Mouse (Mus musculus): ENCODE measurements around the gene Adgrb3. TPM values are rescaled to one million over a fixed set of nuclear protein-coding genes. Genes with fewer than 3 reads are reported as not detected.

Adgrb3 gene
- 9.3 and 9.5 TPM in 2 replicates for polyA plus RNA-seq (2014; fragmentation: Nextera tagmentation; extraction: Ambion mirVana)

DNA sequence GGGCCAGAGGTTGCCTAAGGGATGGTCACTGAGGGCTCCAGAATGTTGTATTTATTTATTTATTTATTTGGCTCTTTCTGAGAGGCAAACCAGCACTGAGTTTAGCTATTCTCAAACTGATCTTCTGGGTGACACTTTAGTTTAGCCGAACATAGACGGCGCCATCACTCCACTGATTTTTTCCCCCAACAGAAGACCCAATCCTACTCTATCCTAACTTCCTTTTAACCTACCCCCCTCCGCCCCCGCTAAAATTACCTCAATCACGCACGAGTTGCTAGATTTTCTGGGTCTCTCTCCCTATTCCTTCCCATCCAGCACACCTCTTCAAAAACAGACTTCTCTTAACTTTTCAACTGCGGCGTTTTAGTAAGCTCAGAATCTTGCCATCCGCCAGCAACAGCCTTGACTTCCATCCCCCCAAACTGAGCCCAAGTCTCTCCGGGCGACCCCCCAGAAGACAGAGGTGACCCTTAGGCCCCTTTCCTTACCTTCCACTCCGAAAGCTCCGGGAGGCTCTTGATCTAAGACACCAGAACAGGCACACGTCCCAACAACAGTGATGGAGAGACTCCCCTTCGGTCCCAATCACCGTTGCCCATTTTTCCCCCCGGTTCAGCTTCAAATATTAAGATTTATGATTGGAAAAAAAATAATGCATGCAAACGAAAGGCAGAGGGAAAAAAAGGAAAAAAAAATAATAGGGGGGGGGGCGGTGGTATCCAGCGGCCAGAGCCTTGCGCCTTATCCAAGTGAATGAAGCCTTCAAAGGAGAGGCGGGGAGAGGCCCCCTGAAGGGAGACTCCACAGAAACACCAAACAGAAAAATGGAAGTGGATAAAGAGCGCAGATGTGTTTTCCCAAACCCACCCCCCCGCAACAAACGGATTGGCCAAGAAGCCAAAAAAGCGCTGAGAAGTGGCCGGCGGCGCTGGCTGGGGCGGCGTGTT is at the start of gene Adgrb3:
TSS of gene Adgrb3 (minus strand) at position 737 of the 950 bp plus-strand sequence.
- peak within 1 kb of the TSS; percentile 89 for H3K27ac ChIP-seq (ENCODE audit: low read depth, low read length)
- H3K9me3 ChIP-seq (ENCODE audit: control insufficient read depth, low read length): no peaks in the 10 kb centered on the region
- H3K4me2 ChIP-seq (ENCODE audit: low read depth, low read length, severe bottlenecking): peak within 1 kb of the TSS; percentile 68
- H3K9ac ChIP-seq (ENCODE audit: low read length): peak within 1 kb of the TSS; percentile 74
- H3K4me3 ChIP-seq (ENCODE audit: low read depth, low read length): peak within 1 kb of the TSS; percentile 58
- H3K4me1 ChIP-seq (replicated peaks; ENCODE audit: control insufficient read depth, insufficient read depth, low read length): peaks cover 5% of the 10 kb centered on the region; the same call in 1 of the 2 replicates
- H3K27me3 ChIP-seq (ENCODE audit: control insufficient read depth, insufficient read depth, low read length): no peaks in the 10 kb centered on the region
- under 1% methylated on average over 32 of the region's 32 CpGs for WGBS
- no peaks in the 10 kb centered on the region for H3K36me3 ChIP-seq (ENCODE audit: control insufficient read depth, insufficient read depth, low read length)
- peak; percentile 53 for ATAC-seq (replicated peaks; ENCODE audit: low FRiP score)
- DNase-seq (ENCODE audit: low spot score): peak; percentile 53

DNA sequence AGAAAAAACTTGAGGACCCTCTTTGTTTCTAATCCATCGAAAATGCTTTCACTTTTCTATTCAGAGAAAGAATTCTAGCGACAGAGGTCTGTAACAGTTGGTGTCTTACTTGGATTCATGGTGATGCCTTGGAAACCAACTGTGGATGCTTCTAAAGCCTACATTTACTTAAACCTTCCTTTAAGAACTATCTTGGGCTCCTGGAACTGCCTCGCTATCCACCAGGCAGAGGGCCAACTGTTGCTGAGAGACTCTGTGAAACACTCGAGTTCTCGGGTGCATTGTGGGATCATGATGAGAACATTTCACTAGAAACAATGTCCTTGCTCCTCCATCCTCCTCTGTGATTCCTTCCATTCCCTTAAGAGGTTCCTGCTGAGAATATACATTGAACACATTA is 48.0 kb upstream of the Adgrb3 start:
- H3K9me3 ChIP-seq (ENCODE audit: control insufficient read depth, low read length): no peaks in the 10 kb centered on the region
- no peak for ATAC-seq (replicated peaks; ENCODE audit: low FRiP score)
- H3K4me3 ChIP-seq (ENCODE audit: low read depth, low read length): no peak overlapping the region
- no peak for DNase-seq (ENCODE audit: low spot score)
- H3K9ac ChIP-seq (ENCODE audit: low read length): no peak overlapping the region
- no peaks in the 10 kb centered on the region for H3K36me3 ChIP-seq (ENCODE audit: control insufficient read depth, insufficient read depth, low read length)
- no peaks in the 10 kb centered on the region for H3K4me1 ChIP-seq (replicated peaks; ENCODE audit: control insufficient read depth, insufficient read depth, low read length)
- H3K27me3 ChIP-seq (ENCODE audit: control insufficient read depth, insufficient read depth, low read length): no peaks in the 10 kb centered on the region
- 92% methylated on average over 5 of the region's 5 CpGs for WGBS
- no peak overlapping the region for H3K27ac ChIP-seq (ENCODE audit: low read depth, low read length)
- no peak overlapping the region for H3K4me2 ChIP-seq (ENCODE audit: low read depth, low read length, severe bottlenecking)

GRCm38 (mm10) chr1:25857473-25857872 is 28.0 kb upstream of the Adgrb3 start:
- Histone ChIP-seq H3K4me1 (replicated peaks; ENCODE audit: control insufficient read depth, insufficient read depth, low read length) (no peaks in the 10 kb centered on the region), H3K9me3 (ENCODE audit: control insufficient read depth, low read length) (no peaks in the 10 kb centered on the region), H3K27me3 (ENCODE audit: control insufficient read depth, insufficient read depth, low read length) (no peaks in the 10 kb centered on the region), H3K4me2 (ENCODE audit: low read depth, low read length, severe bottlenecking) (no peak overlapping the region), H3K27ac (ENCODE audit: low read depth, low read length) (no peak overlapping the region), H3K4me3 (ENCODE audit: low read depth, low read length) (no peak overlapping the region), H3K36me3 (ENCODE audit: control insufficient read depth, insufficient read depth, low read length) (no peaks in the 10 kb centered on the region), H3K9ac (ENCODE audit: low read length) (no peak overlapping the region)
- DNase-seq (ENCODE audit: low spot score) (no peak), ATAC-seq (replicated peaks; ENCODE audit: low FRiP score) (no peak)
- 98% methylated on average over 2 of the region's 2 CpGs for WGBS

DNA sequence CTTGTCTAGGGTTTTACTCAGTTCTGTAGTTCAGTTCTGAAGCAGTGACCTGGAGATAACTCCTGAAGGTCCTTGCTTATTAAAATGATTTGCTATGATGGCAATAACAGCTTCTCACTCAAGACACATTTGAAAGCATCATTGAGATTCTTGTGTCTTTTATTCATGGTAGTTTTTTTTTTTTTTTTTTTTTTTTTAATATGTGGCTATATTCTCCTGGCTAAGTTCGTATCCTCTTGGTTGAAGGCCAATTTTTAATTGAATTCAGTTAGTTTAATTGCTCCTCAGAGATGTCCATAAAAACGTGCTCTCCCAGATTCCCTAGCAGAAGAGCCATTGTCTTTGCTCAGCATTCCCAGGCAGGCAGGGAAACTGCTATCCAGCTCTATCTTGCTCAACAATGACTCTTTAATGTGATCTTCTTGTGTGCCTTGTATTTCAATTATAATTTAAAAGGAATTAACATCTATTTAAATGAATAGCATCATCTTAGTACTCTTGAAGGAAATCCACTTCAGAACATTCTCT is 25.0 kb upstream of the Adgrb3 start:
- no peak overlapping the region for H3K9ac ChIP-seq (ENCODE audit: low read length)
- no peaks in the 10 kb centered on the region for H3K4me1 ChIP-seq (replicated peaks; ENCODE audit: control insufficient read depth, insufficient read depth, low read length)
- no peak overlapping the region for H3K4me3 ChIP-seq (ENCODE audit: low read depth, low read length)
- DNase-seq (ENCODE audit: low spot score): no peak
- no peaks in the 10 kb centered on the region for H3K9me3 ChIP-seq (ENCODE audit: control insufficient read depth, low read length)
- no peaks in the 10 kb centered on the region for H3K36me3 ChIP-seq (ENCODE audit: control insufficient read depth, insufficient read depth, low read length)
- no peak for ATAC-seq (replicated peaks; ENCODE audit: low FRiP score)
- no peak overlapping the region for H3K4me2 ChIP-seq (ENCODE audit: low read depth, low read length, severe bottlenecking)
- no peaks in the 10 kb centered on the region for H3K27me3 ChIP-seq (ENCODE audit: control insufficient read depth, insufficient read depth, low read length)
- 24% methylated on average over 2 of the region's 2 CpGs for WGBS
- no peak overlapping the region for H3K27ac ChIP-seq (ENCODE audit: low read depth, low read length)

- H3K27ac ChIP-seq (ENCODE audit: low read depth, low read length): no peak overlapping the region
- no peaks in the 10 kb centered on the region for H3K36me3 ChIP-seq (ENCODE audit: control insufficient read depth, insufficient read depth, low read length)
- 45% methylated on average over 6 of the region's 6 CpGs for WGBS
- H3K4me2 ChIP-seq (ENCODE audit: low read depth, low read length, severe bottlenecking): no peak overlapping the region
- H3K27me3 ChIP-seq (ENCODE audit: control insufficient read depth, insufficient read depth, low read length): no peaks in the 10 kb centered on the region
- no peak overlapping the region for H3K9ac ChIP-seq (ENCODE audit: low read length)
- H3K4me3 ChIP-seq (ENCODE audit: low read depth, low read length): no peak overlapping the region
- H3K9me3 ChIP-seq (ENCODE audit: control insufficient read depth, low read length): no peaks in the 10 kb centered on the region
- DNase-seq (ENCODE audit: low spot score) (no peak), ATAC-seq (replicated peaks; ENCODE audit: low FRiP score) (no peak)
- H3K4me1 ChIP-seq (replicated peaks; ENCODE audit: control insufficient read depth, insufficient read depth, low read length): peaks cover 3% of the 10 kb centered on the region; the same call in 1 of the 2 replicates
These were observed 2.8 kb upstream of the Adgrb3 start for GRCm38 (mm10) chr1:25832260-25832659.

DNA sequence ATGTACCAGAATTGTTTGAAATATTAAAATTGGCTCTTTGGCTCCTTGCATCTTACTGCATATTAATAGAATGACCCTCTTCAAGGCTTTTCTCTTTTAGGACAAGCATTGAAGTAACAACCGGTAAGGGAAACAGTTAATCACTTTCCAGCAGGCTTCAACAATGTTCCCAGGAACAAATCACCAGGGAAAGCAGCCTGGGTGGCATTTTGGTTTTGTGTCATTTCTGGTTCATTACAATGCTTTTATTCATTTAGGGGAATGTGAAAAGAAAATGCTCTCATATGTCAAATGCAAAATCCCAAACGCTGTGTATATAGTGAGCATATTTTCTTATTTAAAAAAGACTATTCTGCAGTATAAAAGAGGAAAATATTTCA is 2.0 kb upstream of the Adgrb3 start:
- Histone ChIP-seq H3K27me3 (ENCODE audit: control insufficient read depth, insufficient read depth, low read length) (no peaks in the 10 kb centered on the region), H3K4me3 (ENCODE audit: low read depth, low read length) (peak overlapping the region; percentile 58; the same call in 1 of the 2 replicates), H3K4me2 (ENCODE audit: low read depth, low read length, severe bottlenecking) (peak overlapping the region; percentile 68; the same call in 1 of the 2 replicates), H3K9ac (ENCODE audit: low read length) (no peak overlapping the region; the same call in 1 of the 2 replicates), H3K4me1 (replicated peaks; ENCODE audit: control insufficient read depth, insufficient read depth, low read length) (peaks cover 3% of the 10 kb centered on the region; the same call in 1 of the 2 replicates), H3K27ac (ENCODE audit: low read depth, low read length) (no peak overlapping the region), H3K36me3 (ENCODE audit: control insufficient read depth, insufficient read depth, low read length) (no peaks in the 10 kb centered on the region), H3K9me3 (ENCODE audit: control insufficient read depth, low read length) (no peaks in the 10 kb centered on the region)
- ATAC-seq (replicated peaks; ENCODE audit: low FRiP score) (no peak), DNase-seq (ENCODE audit: low spot score) (no peak)
- WGBS: 17% methylated on average over 2 of the region's 2 CpGs

- WGBS: 2% methylated on average over 15 of the region's 15 CpGs
- peaks cover 3% of the 10 kb centered on the region; the same call in 1 of the 2 replicates for H3K4me1 ChIP-seq (replicated peaks; ENCODE audit: control insufficient read depth, insufficient read depth, low read length)
- peak overlapping the region; percentile 68 for H3K4me2 ChIP-seq (ENCODE audit: low read depth, low read length, severe bottlenecking)
- H3K4me3 ChIP-seq (ENCODE audit: low read depth, low read length): peak overlapping the region; percentile 58
- peak overlapping the region; percentile 89 for H3K27ac ChIP-seq (ENCODE audit: low read depth, low read length)
- H3K27me3 ChIP-seq (ENCODE audit: control insufficient read depth, insufficient read depth, low read length): no peaks in the 10 kb centered on the region
- ATAC-seq (replicated peaks; ENCODE audit: low FRiP score): peak; percentile 32
- peak overlapping the region; percentile 74 for H3K9ac ChIP-seq (ENCODE audit: low read length)
- H3K9me3 ChIP-seq (ENCODE audit: control insufficient read depth, low read length): no peaks in the 10 kb centered on the region
- no peak for DNase-seq (ENCODE audit: low spot score)
- no peaks in the 10 kb centered on the region for H3K36me3 ChIP-seq (ENCODE audit: control insufficient read depth, insufficient read depth, low read length)
These were observed 1.4 kb upstream of the Adgrb3 start for GRCm38 (mm10) chr1:25830757-25831520.
